Mouse (Mus musculus): ENCODE results near the gene Ccdc107. TPM values are rescaled to one million over a fixed set of nuclear protein-coding genes. Genes with fewer than 3 reads are reported as not detected.

Gene Ccdc107
- polyA plus RNA-seq (2015; fragmentation: Nextera tagmentation; extraction: Ambion mirVana): 56.6 and 56.9 TPM in 2 replicates

DNA sequence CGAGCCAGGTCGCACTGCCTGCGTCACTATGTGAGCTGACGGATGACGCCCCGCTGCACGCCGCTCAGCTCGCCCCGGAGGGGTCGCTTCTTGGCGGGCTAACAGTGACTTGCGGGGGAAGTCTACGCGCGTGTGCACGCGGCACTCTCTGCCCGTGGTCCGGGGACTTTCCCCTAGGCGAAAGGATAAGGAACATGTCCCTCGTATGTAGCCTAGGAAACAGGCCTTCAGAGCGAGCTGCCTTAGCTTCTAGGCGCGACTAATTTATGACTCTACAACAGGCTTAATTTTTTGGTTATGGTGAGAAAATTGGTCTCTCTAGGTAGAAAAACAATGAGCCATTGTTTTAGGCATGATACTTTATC is at the start of gene Ccdc107:
Gene Ccdc107, plus strand, starts transcription at position 80 of the 365 bp plus-strand sequence.

DNA sequence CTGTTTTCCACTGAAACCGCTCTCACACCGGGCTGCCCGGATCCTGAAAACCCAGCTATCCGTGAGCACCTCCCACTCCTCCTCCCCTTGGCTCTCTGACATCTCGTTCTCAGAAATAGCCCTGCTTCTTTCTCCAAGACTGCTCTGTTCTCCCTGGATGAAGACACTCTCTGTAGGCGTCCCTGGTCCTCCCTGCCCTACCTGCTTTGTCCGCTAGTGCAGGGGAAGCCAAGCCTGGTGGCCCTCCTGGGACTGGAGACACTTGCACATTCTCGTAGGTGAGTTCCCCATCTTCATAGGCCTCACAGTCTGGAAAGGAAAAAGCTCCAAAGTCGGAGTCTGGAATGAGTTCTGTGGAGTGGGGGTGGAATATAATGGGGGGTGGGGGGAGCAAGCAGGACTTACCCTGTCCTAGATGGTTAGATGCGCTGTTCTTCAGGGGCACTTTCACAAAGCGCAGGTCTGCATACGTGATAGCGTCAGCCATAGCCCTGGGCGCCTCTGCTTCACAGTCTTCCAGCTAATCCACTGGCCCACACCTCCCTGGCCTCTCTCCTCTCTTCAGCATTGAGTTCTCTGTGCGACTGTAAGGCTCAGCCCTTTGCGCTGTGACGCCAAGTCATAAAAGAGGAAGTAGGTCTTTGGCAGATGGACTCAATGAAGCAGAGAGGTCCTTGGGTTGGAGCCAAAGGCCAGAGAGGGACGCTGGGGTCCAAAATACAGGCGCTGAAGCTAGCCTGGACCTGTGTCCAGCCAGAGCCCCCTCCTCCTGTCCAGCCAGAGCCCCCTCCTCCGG is 38.5 kb upstream of the Ccdc107 start, which contains the start of gene Cd72:
Gene Cd72, minus strand, starts transcription at position 588 of the 796 bp plus-strand sequence.

DNA sequence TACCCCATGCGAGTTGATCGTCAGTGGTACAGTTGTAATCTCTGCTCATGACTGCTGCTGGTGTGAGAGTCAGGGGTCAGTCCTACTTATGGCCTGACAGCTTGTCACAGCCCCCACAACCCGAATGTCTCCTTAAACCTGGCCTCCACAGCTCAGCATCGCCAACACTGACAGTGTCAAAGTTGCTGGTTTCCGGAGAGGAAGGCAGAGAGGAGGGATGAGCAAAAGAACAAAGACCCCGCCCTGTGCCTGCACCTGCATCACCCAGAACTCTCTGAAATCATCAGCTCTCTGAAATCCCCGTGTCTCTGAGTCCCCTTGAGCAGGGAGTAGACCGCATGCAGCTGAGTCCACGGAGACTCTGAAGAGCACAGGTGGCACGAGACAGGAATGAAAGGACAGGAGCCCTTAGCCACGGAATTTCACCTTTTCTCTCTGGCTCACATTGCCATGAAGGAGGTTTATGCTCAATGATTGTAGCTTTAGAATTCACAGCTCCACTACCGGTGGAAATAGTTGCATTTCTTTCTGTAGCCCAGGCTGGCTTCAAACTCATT is 9.1 kb upstream of the Ccdc107 start, which contains the start of gene Sit1:
Gene Sit1, minus strand, starts transcription at position 200 of the 557 bp plus-strand sequence.

DNA sequence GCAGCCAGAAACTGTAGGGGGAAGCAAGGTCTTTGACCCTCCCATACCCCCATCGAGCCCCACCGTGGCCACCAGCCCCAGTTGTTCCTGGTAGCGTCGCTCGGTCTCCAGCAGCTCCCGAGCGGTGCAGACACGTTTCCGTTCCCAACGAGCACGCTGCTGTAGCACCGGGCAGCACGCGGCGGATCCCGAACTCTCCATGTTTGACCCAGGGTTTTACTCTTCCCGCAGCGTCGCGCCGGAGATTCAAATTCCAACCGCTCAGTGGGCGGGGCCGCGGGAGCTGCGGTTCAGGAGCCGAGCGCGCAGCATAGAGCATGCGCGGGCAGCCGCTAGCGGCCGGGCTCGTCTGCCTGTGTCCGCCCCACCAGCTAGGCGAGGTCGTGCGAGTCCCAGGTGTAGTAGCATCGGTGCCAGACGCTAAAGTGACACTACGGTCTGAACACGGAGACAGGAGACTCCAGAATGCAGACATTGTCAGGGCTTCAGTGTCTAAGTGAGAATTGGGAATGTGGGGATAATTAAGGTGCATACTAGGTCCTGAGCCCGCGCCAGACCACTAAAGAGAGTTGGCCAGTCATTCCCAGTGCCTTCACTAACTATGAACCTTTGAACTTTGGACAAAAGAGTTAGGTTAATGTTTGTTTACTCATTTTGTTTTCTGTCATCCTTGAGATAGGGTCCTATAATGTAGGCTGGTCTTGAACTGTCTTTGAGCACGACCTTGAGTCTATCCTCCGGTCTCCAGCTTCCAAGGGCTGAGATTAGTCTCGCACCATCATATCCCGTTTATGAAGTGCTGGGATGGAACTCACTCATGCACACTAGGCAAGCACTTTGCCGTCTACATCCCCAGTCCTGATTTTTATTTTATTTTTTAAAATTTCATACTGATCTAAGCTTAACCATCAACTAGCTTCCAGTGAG is 7.0 kb downstream of the Ccdc107 start, which contains the start of gene Arhgef39:
Gene Arhgef39, minus strand, starts transcription at position 289 of the 927 bp plus-strand sequence.

DNA sequence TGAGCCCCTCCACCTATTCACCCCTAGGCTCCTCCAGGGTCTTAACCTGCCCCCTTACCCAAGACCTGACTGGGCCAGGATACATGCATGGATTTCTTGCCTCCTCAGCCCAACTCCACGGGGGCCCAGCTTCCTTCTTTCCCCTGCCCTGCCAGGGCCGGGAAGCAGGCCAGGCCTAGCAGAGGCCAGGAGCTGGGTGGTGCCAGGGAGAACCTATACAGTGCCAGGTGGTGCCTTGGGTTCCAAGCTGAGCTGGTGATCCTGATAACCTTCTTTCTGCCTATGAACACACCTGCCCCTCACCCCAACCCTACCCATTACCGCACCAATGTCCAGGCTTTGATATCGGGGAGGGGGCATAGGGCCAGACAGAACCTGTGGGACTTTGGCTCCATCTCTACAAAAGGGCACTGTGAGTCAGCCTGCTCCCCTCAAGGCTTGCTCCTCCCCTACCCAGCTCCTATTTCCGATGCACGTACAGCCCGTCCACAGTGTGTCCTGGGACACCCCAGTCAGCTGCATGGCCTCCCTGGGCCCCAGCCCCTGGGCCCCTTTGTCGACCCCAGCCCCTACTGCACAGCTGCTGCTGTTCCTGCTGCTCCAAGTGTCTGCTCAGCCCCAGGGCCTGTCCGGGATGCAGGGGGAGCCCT is 14.0 kb downstream of the Ccdc107 start, which contains the start of gene Car9:
Gene Car9, plus strand, starts transcription at position 431 of the 650 bp plus-strand sequence.

Other genes starting within 250 kb of the Ccdc107 start
- gene Atp8b5, start 225.7 kb upstream of the Ccdc107 start, polyA plus RNA-seq (2015; fragmentation: Nextera tagmentation; extraction: Ambion mirVana): 1.0 and 2.4 TPM in 2 replicates
- 21.0 and 21.1 TPM in 2 replicates for gene Rusc2, start 110.9 kb upstream of the Ccdc107 start, polyA plus RNA-seq (2015; fragmentation: Nextera tagmentation; extraction: Ambion mirVana)
- not detected in 2 replicates for gene Fam166b, start 63.8 kb upstream of the Ccdc107 start, polyA plus RNA-seq (2015; fragmentation: Nextera tagmentation; extraction: Ambion mirVana)
- gene Tesk1, start 51.0 kb upstream of the Ccdc107 start, polyA plus RNA-seq (2015; fragmentation: Nextera tagmentation; extraction: Ambion mirVana): 5.8 and 7.2 TPM in 2 replicates
- gene Cd72, start 38.3 kb upstream of the Ccdc107 start, polyA plus RNA-seq (2015; fragmentation: Nextera tagmentation; extraction: Ambion mirVana): 1.7 and 1.9 TPM in 2 replicates
- gene Sit1, start 9.2 kb upstream of the Ccdc107 start, polyA plus RNA-seq (2015; fragmentation: Nextera tagmentation; extraction: Ambion mirVana): not detected in 2 replicates
- 7.0 and 7.9 TPM in 2 replicates for gene Arhgef39, start 6.8 kb downstream of the Ccdc107 start, polyA plus RNA-seq (2015; fragmentation: Nextera tagmentation; extraction: Ambion mirVana)
- gene Car9, start 14.1 kb downstream of the Ccdc107 start, polyA plus RNA-seq (2015; fragmentation: Nextera tagmentation; extraction: Ambion mirVana): 0.59 and 0.61 TPM in 2 replicates
- 10,111 and 10,503 TPM in 2 replicates for gene Tpm2, start 30.9 kb downstream of the Ccdc107 start, polyA plus RNA-seq (2015; fragmentation: Nextera tagmentation; extraction: Ambion mirVana)
- 73.8 and 82.0 TPM in 2 replicates for gene Creb3, start 69.4 kb downstream of the Ccdc107 start, polyA plus RNA-seq (2015; fragmentation: Nextera tagmentation; extraction: Ambion mirVana)
- gene Tln1, start 69.8 kb downstream of the Ccdc107 start, polyA plus RNA-seq (2015; fragmentation: Nextera tagmentation; extraction: Ambion mirVana): 49.9 and 55.4 TPM in 2 replicates
- 10.9 and 16.0 TPM in 2 replicates for gene Rgp1, start 85.8 kb downstream of the Ccdc107 start, polyA plus RNA-seq (2015; fragmentation: Nextera tagmentation; extraction: Ambion mirVana)
- gene Gba2, start 86.0 kb downstream of the Ccdc107 start, polyA plus RNA-seq (2015; fragmentation: Nextera tagmentation; extraction: Ambion mirVana): 10.1 and 10.5 TPM in 2 replicates
- 0.72 and 0.85 TPM in 2 replicates for gene Msmp, start 91.6 kb downstream of the Ccdc107 start, polyA plus RNA-seq (2015; fragmentation: Nextera tagmentation; extraction: Ambion mirVana)
- gene Npr2, start 139.0 kb downstream of the Ccdc107 start, polyA plus RNA-seq (2015; fragmentation: Nextera tagmentation; extraction: Ambion mirVana): 11.0 and 11.8 TPM in 2 replicates
- gene Spag8, start 160.7 kb downstream of the Ccdc107 start, polyA plus RNA-seq (2015; fragmentation: Nextera tagmentation; extraction: Ambion mirVana): 0.16 TPM in 1 of 2 replicates, not detected in the other
- gene Hint2, start 163.6 kb downstream of the Ccdc107 start, polyA plus RNA-seq (2015; fragmentation: Nextera tagmentation; extraction: Ambion mirVana): 205 and 218 TPM in 2 replicates
- gene Tmem8b, start 176.1 kb downstream of the Ccdc107 start, polyA plus RNA-seq (2015; fragmentation: Nextera tagmentation; extraction: Ambion mirVana): 3.4 and 4.4 TPM in 2 replicates
- 3.3 and 4.2 TPM in 2 replicates for gene Fam221b, start 176.2 kb downstream of the Ccdc107 start, polyA plus RNA-seq (2015; fragmentation: Nextera tagmentation; extraction: Ambion mirVana)
- not detected in 2 replicates for gene Olfr70, start 207.9 kb downstream of the Ccdc107 start, polyA plus RNA-seq (2015; fragmentation: Nextera tagmentation; extraction: Ambion mirVana)
- gene Olfr71, start 217.4 kb downstream of the Ccdc107 start, polyA plus RNA-seq (2015; fragmentation: Nextera tagmentation; extraction: Ambion mirVana): not detected in 2 replicates
- 5.8 and 8.3 TPM in 2 replicates for gene Hrct1, start 234.3 kb downstream of the Ccdc107 start, polyA plus RNA-seq (2015; fragmentation: Nextera tagmentation; extraction: Ambion mirVana)
- 1.2 and 1.4 TPM in 2 replicates for gene Spaar, start 237.1 kb downstream of the Ccdc107 start, polyA plus RNA-seq (2015; fragmentation: Nextera tagmentation; extraction: Ambion mirVana)

Data from skeletal muscle tissue, postnatal 0 days (tissue).